Mouse (Mus musculus): ENCODE results near the gene Arhgef11.

DNA sequence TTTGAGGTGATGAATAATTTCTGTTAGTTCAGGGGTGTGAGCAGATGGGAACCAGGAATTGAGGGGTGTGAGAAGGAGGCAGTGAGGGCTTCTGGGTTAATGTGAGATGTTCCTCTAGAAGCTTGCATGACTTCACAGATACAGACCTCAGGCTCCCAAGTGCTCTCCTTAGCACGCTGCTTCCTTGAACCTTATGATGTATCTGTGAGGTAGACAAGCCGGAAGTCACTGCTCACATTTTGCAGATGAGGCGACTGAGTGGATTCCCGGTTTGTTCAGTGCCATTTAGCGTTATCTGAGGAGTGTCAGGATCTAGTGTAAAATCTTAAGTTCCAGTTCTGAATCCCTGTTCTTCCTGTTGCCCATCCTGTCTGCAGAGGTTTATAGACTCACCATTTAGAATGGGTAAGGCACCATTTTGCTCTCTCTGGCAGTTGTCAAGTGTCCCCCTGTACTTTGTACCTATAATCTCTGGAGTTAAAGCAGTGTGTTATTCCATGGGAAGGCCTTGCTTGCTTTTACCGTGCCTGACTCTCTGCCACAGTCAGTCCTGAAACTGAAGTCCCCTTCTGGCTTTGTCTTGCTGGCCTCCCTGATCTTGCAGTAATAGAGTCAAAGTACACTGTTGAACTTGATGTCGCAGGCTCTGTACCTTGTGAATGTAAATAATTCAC, 3.0 kb downstream of the Arhgef11 start:
- no peak for TF ChIP-seq MYOD1 (IDR thresholded peaks at IDR 0.05; ENCODE audit: control insufficient read depth, insufficient read length, low read depth)
- no peak for TF ChIP-seq USF1 (IDR thresholded peaks at IDR 0.05; ENCODE audit: low read depth)
- TF ChIP-seq CTCF (IDR thresholded peaks at IDR 0.05; ENCODE audit: control insufficient read depth, insufficient read depth, insufficient read length): no peak
- TF ChIP-seq MAX (IDR thresholded peaks at IDR 0.05): no peak
- TF ChIP-seq FOSL1 (IDR thresholded peaks at IDR 0.05; ENCODE audit: insufficient read depth, low read length, poor library complexity, severe bottlenecking): no peak
